Comparison of ENCODE assay signal across 14 mouse cellular contexts in genomic region chr11:3396562-3396961, GRCm38 (mm10). TPM values are rescaled to one million over a fixed set of nuclear protein-coding genes. Genes with fewer than 3 reads are reported as not detected.
DNase-seq lines count a peak whose midpoint lies in the region; ATAC-seq lines count a peak whose summit lies in the region.
"Had no signal": no experiment of that assay in that cellular context is flagged by ENCODE, and none has a peak within 500 bp of the region (broad histone marks: within the 10 kb centered on the region; RNA-seq: fewer than 3 reads in every experiment).

No protein-coding gene starts in this region.

- ATAC-seq in hindbrain, embryonic 12.5 days (ENCODE audit: low FRiP score), result peak; percentile 81
- peak; percentile 76 for ATAC-seq in midbrain, embryonic 16.5 days
- ATAC-seq in intestine, embryonic 16.5 days, result no peak
- ATAC-seq: CD4-positive, CD25-positive, alpha-beta regulatory T cell, adult 4 months had no signal

- H3K4me1 ChIP-seq in hindbrain, embryonic 12.5 days, result peaks cover 10% of the 10 kb centered on the region; the same call in 1 of the 2 replicates
- H3K4me1 ChIP-seq in midbrain, embryonic 16.5 days (ENCODE audit: control insufficient read depth, insufficient read depth, low read length), result no peaks in the 10 kb centered on the region
- H3K4me1 ChIP-seq in intestine, embryonic 16.5 days (ENCODE audit: control insufficient read depth, insufficient read depth, low read length), result peaks cover 23% of the 10 kb centered on the region

- H3K27me3 ChIP-seq in hindbrain, embryonic 12.5 days, result no peaks in the 10 kb centered on the region
- no peaks in the 10 kb centered on the region for H3K27me3 ChIP-seq in midbrain, embryonic 16.5 days (ENCODE audit: control insufficient read depth, insufficient read depth, low read depth, low read length)
- no peaks in the 10 kb centered on the region for H3K27me3 ChIP-seq in intestine, embryonic 16.5 days (replicated peaks; ENCODE audit: control insufficient read depth, insufficient read depth, low read length)
- H3K27me3 ChIP-seq: liver, embryonic 13.5 days had no signal

- no peak overlapping the region for H3K4me3 ChIP-seq in hindbrain, embryonic 12.5 days
- H3K4me3 ChIP-seq in midbrain, embryonic 16.5 days (ENCODE audit: low read depth, low read length), result no peak overlapping the region
- no peak overlapping the region for H3K4me3 ChIP-seq in intestine, embryonic 16.5 days (ENCODE audit: low read length)
- H3K4me3 ChIP-seq: heart, adult 2 months; liver, embryonic 13.5 days had no signal

- peak; percentile 30 for DNase-seq in left cerebral cortex, adult 11 months (ENCODE audit: low spot score)
- no peak for DNase-seq in left cerebral cortex, postnatal 10 days (ENCODE audit: extremely low spot score in 1 of 2, low spot score in 2 of 2)
- peak; percentile 55 for DNase-seq in brain, adult 2 months (ENCODE audit: low read depth, low spot score)
- DNase-seq in spleen, adult 18-20 months, result no peak
- no peak for DNase-seq in lung, postnatal 14 days
- DNase-seq: adrenal gland, postnatal 14 days; cerebellum, adult 11 months; heart, adult 2 months; liver, embryonic 13.5 days; thymus, adult 18-20 months had no signal

- 0 out of 2 replicates have a peak, but pooled peaks cover 3% of the 10 kb centered on the region for H3K36me3 ChIP-seq in hindbrain, embryonic 12.5 days
- no peaks in the 10 kb centered on the region for H3K36me3 ChIP-seq in midbrain, embryonic 16.5 days (ENCODE audit: control insufficient read depth, insufficient read depth, low read length)
- H3K36me3 ChIP-seq in intestine, embryonic 16.5 days (ENCODE audit: control insufficient read depth, insufficient read depth, low read length), result peaks cover 7% of the 10 kb centered on the region

- no peaks in the 10 kb centered on the region for H3K9me3 ChIP-seq in hindbrain, embryonic 12.5 days (replicated peaks)
- H3K9me3 ChIP-seq in midbrain, embryonic 16.5 days (replicated peaks; ENCODE audit: control insufficient read depth, low read length, poor library complexity, severe bottlenecking), result no peaks in the 10 kb centered on the region
- no peaks in the 10 kb centered on the region for H3K9me3 ChIP-seq in intestine, embryonic 16.5 days (ENCODE audit: control insufficient read depth, low read length)
- H3K9me3 ChIP-seq: liver, embryonic 13.5 days had no signal

- no peak overlapping the region for H3K9ac ChIP-seq in hindbrain, embryonic 12.5 days
- H3K9ac ChIP-seq in midbrain, embryonic 16.5 days (ENCODE audit: low read depth, low read length), result no peak overlapping the region
- H3K9ac ChIP-seq in intestine, embryonic 16.5 days (ENCODE audit: low read depth, low read length), result no peak overlapping the region
- H3K9ac ChIP-seq: liver, embryonic 13.5 days had no signal

- H3K27ac ChIP-seq in hindbrain, embryonic 12.5 days, result peak overlapping the region; percentile 68
- H3K27ac ChIP-seq in midbrain, embryonic 16.5 days (ENCODE audit: low read length), result peak overlapping the region; percentile 68
- H3K27ac ChIP-seq in intestine, embryonic 16.5 days (ENCODE audit: low read length), result no peak overlapping the region
- H3K27ac ChIP-seq: heart, adult 2 months; liver, embryonic 13.5 days had no signal

- H3K4me2 ChIP-seq in hindbrain, embryonic 12.5 days (replicated peaks), result no peak overlapping the region
- H3K4me2 ChIP-seq in midbrain, embryonic 16.5 days (ENCODE audit: low read length), result no peak overlapping the region
- no peak overlapping the region for H3K4me2 ChIP-seq in intestine, embryonic 16.5 days (ENCODE audit: low read depth, low read length)
- H3K4me2 ChIP-seq: liver, embryonic 13.5 days had no signal

- WGBS in hindbrain, embryonic 12.5 days, result 37% methylated on average over 8 of the region's 8 CpGs
- 20% methylated on average over 8 of the region's 8 CpGs for WGBS in midbrain, embryonic 16.5 days
- WGBS in intestine, embryonic 16.5 days, result 74% methylated on average over 8 of the region's 8 CpGs

- intact Hi-C loops in left cerebral cortex, postnatal 10 days (cut with DNase I), result loop anchor here (10.0 kb wide), 1 partner anchor 118 kb away; the partner anchor contains the start of gene Selenom

RNA-seq across cellular contexts. Expression of gene Limk2, which starts 12.4 kb away (rescaled TPM):
- 100 to 1,000 TPM; 123 to 126 TPM for total RNA-seq in left cerebral cortex, postnatal 10 days (2021)
- polyA plus RNA-seq in hindbrain, embryonic 12.5 days (2016; fragmentation: Nextera tagmentation; extraction: Ambion mirVana), result 114 and 116 TPM in 2 replicates
- 185 and 187 TPM in 2 replicates for polyA plus RNA-seq in midbrain, embryonic 16.5 days (2015; fragmentation: Nextera tagmentation; extraction: Ambion mirVana)
- polyA plus RNA-seq in intestine, embryonic 16.5 days (2015; fragmentation: Nextera tagmentation; extraction: Ambion mirVana), result 81.3 and 90.6 TPM in 2 replicates

RNA-seq across cellular contexts. Expression of gene Rnf185, which starts 55.6 kb away (rescaled TPM):
- total RNA-seq in left cerebral cortex, postnatal 10 days (2021), result 10 to 100 TPM; 22.2 TPM
- 38.5 and 43.0 TPM in 2 replicates for polyA plus RNA-seq in hindbrain, embryonic 12.5 days (2016; fragmentation: Nextera tagmentation; extraction: Ambion mirVana)
- 45.3 and 46.2 TPM in 2 replicates for polyA plus RNA-seq in midbrain, embryonic 16.5 days (2015; fragmentation: Nextera tagmentation; extraction: Ambion mirVana)
- 34.1 and 36.1 TPM in 2 replicates for polyA plus RNA-seq in intestine, embryonic 16.5 days (2015; fragmentation: Nextera tagmentation; extraction: Ambion mirVana)

Comparison
In these comparisons a context has a peak if more than half of its experiments do, and no peak if none do; other contexts are left out.
1. DNase-seq: peak in left cerebral cortex, adult 11 months (single experiment) and brain, adult 2 months (single experiment); none in left cerebral cortex, postnatal 10 days (0 of 2), spleen, adult 18-20 months (0 of 2) and lung, postnatal 14 days (single experiment).